Mouse (Mus musculus): Measurements from ENCODE around the gene Thbd.

DNA sequence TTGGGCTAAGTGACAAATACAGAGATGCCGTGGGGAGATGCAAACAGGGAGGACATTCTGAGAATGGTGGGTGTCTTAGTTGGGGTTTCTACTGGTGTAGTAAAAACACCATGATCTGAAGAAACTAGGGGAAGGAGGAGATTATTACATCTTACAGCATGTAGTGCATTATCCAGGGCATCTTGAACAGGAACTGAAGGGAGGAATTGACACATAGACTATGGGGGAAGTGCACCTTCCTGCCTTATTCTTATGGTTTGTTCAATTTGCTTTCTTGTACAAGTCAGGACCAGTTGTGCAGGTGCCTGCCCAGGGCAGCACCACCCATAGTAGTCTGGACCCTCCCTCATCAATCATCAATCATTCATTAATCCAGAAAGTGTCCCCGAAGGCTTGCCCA lies 21.1 kb downstream of the Thbd start:
- TF ChIP-seq BHLHE40 (IDR thresholded peaks at IDR 0.05; ENCODE audit: low read depth, low read length) (no peak), POLR2A (IDR thresholded peaks at IDR 0.05; ENCODE audit: low read depth, low read length) (no peak), EP300 (IDR thresholded peaks at IDR 0.05; ENCODE audit: low read length) (no peak), E2F4 (IDR thresholded peaks at IDR 0.05; ENCODE audit: insufficient replicate concordance, low read depth, low read length) (no peak), CTCF (conservative IDR thresholded peaks at IDR 0.05 in 1 of 2, IDR thresholded peaks at IDR 0.05 in 1 of 2; ENCODE audit: low read depth in 2 of 2, low read length in 2 of 2) (no peak), RCOR1 (conservative IDR thresholded peaks at IDR 0.05; ENCODE audit: low read depth, low read length) (no peak), MAX (IDR thresholded peaks at IDR 0.05; ENCODE audit: low read length) (no peak)

Measured in CH12.LX (cell line).